Mouse (Mus musculus): Measurements from ENCODE around the gene Wipf2.

The Wipf2 gene

DNA sequence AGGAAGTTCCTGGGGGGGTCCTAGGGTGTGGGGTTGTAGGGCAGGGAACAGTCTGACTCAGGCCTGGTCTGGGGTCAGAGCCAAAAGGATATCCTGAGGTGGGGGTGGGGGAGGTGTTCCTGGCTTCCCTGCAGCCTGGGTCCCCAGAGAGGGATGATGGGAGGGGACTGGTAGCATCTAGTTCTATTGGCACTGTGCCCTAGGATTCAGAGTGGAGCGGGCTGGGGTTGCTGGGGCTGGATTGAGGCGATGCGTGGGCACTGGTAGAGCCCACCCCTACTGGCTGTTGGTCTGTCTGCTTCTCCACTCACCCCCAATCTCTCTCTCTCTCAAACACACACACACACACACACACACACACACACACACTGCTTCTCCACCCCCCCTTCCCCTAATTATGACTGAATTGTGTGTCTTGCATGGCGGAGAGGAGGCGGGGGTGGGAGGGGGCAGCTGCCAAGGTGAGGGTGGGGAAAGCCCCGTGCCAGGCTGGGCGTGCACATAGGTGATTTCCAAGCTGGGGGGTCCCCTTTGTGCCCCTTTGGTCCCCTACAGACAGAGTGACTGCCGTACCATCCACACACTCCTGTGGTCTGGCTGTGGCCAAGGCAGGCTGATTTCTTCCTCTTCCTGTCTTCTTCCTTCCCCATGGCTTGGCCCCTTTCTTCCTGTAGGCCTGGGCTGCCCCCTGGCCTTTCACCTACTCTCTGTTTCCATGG is 79.6 kb downstream of the Wipf2 start:
- in situ Hi-C loops (cut with MboI) = no loop called here

GRCm38 (mm10) chr11:98943741-98944461 is 80.5 kb downstream of the Wipf2 start:
- in situ Hi-C loops (cut with MboI) = no loop called here

GRCm38 (mm10) chr11:98944897-98945604 is 81.6 kb downstream of the Wipf2 start:
- in situ Hi-C loops (cut with MboI) = no loop called here

DNA sequence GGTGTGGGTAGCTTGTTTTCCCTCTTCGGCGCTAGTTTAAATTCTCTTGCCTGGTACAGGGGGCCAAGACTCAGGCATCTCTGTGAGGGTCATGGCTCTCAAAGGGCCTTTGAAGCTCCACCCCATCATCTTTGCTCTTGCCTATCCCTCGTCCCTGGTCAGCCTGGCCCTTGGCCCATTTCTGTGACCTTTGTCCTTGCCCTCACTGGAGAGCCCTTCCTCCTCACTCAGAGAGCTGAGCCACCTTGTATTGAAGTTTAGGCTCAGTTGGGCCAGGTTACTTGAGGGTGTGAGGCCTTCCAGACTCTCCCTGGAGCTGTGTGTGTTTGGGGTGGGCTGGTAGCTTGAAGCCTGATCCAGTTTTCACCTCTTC is 82.2 kb downstream of the Wipf2 start:
- in situ Hi-C loops (cut with MboI) = no loop called here

GRCm38 (mm10) chr11:98947969-98948569 is 84.6 kb downstream of the Wipf2 start:
- in situ Hi-C loops (cut with MboI) = no loop called here

GRCm38 (mm10) chr11:98949242-98949957 is 86.0 kb downstream of the Wipf2 start:
- in situ Hi-C loops (cut with MboI) = no loop called here

- in situ Hi-C loops (cut with MboI) = no loop called here
These were observed 86.6 kb downstream of the Wipf2 start for GRCm38 (mm10) chr11:98949958-98950460.

GRCm38 (mm10) chr11:98950484-98950883 is 87.0 kb downstream of the Wipf2 start:
- in situ Hi-C loops (cut with MboI) = no loop called here

GRCm38 (mm10) chr11:98951026-98951906 is 87.8 kb downstream of the Wipf2 start:
- in situ Hi-C loops (cut with MboI) = no loop called here

DNA sequence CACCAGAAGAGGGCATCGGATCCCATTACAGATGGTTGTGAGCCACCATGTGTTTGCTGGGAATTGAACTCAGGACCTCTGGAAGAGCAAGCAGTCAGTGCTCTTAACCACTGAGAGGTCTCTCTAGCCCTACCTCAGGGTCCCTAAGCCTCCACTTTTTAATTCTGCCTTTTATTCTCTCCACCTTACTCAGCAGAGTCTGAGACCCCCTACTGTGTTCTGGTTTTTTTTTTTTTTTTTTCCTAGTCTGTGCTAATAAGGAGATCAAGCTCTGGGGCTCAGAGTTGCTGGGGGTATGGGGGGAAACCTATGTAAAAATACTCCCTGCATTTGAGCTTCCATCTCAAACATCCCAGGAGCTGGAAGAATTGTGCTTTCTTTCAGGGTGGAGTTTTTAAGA is 88.7 kb downstream of the Wipf2 start:
- in situ Hi-C loops (cut with MboI) = no loop called here

DNA sequence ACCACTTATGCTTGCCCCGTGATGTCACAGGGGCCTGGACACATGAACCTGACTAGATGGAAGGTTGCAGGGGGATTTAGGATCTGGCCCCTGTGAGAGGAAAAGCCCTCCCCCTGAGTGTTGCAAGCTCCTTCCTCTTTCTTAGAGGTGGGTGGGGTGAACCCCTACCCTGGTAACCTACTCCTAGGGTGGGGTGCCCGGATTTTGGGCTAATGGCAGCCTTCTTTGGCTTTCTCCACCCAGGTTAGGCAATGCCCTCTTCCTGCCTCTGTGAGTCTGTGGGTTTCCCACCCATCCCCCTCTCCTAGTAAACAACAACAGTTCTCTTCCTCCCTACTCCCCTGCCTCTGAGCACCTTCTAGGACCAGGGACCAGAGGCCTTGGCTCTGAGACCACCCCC is 89.3 kb downstream of the Wipf2 start:
- in situ Hi-C loops (cut with MboI) = no loop called here

DNA sequence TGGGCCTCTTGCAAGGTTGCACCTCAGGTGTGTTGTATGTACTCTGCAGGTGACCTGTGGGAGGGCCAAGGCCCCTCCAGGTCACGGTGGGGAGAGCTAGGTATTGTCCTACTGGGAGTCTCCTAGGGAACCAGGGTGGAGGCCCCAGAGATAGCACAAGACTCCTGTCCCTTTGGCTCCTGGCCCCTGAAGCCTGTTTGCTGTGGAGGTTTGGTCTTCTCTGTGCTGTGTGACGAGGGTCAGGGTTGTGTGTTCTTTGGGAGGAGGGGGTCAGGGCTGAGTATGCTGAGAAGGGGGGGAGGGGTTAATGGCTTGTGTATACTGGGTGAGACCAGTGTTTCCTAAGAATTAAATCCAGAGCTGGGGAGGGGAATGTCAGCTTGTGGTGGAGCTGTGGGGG is 89.9 kb downstream of the Wipf2 start:
- in situ Hi-C loops (cut with MboI) = no loop called here

DNA sequence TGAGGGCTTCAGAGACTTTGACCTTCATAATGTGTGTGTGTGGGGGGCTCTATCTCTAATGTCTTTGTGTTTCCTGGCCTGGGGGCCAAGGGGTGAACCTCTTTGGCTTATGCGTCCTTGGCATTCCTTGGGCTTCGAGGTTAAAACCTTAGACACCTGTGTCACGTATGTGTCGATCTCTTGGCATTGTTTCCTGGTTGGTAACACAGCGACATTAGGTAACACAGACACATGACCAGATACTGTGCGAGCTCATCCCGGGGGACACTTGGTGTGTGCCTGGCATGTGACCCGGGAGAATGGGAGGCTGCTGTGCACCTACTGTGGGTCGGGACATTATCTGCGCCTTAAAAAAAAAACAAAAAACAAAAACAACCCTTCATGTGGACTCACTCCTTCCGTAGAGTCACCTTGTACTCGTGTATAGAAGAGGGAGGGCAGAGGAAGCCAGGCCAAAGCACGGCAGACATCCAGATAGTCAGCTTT is 90.4 kb downstream of the Wipf2 start:
- in situ Hi-C loops (cut with MboI) = no loop called here

DNA sequence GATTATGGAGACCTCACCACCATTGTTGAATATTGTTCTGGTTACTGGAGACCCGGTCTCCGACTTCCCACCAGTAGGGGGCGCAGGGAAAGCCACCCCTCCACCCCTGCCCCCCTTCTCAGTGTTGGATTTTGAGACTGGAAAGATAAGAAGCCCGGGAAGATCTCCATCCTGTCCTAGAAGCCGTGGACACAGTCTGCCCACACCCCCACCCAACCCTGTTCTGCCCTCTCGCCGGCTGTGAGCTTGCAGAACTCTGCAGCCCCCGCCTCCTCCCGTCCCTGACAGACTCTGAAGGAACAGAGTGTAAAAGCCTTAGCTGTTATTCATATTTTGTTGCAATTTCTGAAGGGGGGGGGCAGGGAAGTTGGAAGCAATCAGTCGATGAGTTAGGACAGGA is 90.9 kb downstream of the Wipf2 start:
- in situ Hi-C loops (cut with MboI) = no loop called here
